Mouse (Mus musculus): ENCODE measurements around the gene Pdzk1.

DNA sequence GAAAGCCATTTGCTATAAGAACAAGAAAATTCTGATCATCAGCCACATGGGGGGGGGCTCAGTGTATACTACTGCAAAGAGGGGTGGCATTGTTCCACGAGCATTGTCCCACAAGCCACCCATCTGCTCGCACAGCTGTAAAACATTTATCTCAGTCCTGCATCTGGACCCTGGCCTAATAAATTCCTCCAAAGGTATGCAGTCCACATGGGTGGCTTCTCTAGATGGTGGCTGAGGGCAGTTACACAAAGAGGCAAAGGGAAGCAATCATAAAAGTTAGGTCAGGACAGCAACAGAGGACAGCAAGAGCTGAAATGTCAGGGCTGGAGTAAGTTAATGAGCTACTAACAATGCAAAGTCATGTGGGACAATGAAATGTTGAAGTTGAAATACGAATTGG is 5.4 kb upstream of the Pdzk1 start:
- TF ChIP-seq CTCF (IDR thresholded peaks at IDR 0.05; ENCODE audit: control insufficient read depth, insufficient read depth, insufficient replicate concordance, low read depth, low read length) = no peak
- no peak for TF ChIP-seq POLR2A (IDR thresholded peaks at IDR 0.05; ENCODE audit: control insufficient read depth, low read depth, low read length)
